Mouse (Mus musculus) megakaryocyte, adult 5-6 weeks (primary cell): ENCODE results near the gene Phf1. TPM values are rescaled to one million over a fixed set of nuclear protein-coding genes. Genes with fewer than 3 reads are reported as not detected.
"Not testable (repeated sequence)": the region's sequence is repeated elsewhere in the genome, so short reads cannot be mapped to it uniquely, and the experiment has no call there.

Experiments
- ATAC-seq: 2 replicates; pipeline ENCODE4 v1.8.0; 2016; ENCODE audit warnings: mild to moderate bottlenecking, inconsistent platforms; ENCODE audit not compliant: poor library complexity, severe bottlenecking
- total RNA-seq, 2 experiments: library from RNA; stranded (forward) in 1 of 2; stranded (reverse) in 1 of 2; fragments of 153-499, 151-499 nt in 1 of 2; fragments of 221-1000, 200-1000 nt in 1 of 2; gene quantifications; 2 replicates each; pipeline versions ENCODE4 v1.2.3 to v1.2.4; 2015 to 2017

The Phf1 gene
- total RNA-seq, 2 experiments from 2014 or later, result 10.6 to 11.7 TPM

GRCm38 (mm10) chr17:26974547-26974946 lies 41.7 kb downstream of the Phf1 start:
- no peak for ATAC-seq

- ATAC-seq, result no peak
Measured at GRCm38 (mm10) chr17:26975415-26975814, 42.6 kb downstream of the Phf1 start.

GRCm38 (mm10) chr17:26977354-26977753 lies 44.5 kb downstream of the Phf1 start:
- ATAC-seq, result not testable (repeated sequence)

DNA sequence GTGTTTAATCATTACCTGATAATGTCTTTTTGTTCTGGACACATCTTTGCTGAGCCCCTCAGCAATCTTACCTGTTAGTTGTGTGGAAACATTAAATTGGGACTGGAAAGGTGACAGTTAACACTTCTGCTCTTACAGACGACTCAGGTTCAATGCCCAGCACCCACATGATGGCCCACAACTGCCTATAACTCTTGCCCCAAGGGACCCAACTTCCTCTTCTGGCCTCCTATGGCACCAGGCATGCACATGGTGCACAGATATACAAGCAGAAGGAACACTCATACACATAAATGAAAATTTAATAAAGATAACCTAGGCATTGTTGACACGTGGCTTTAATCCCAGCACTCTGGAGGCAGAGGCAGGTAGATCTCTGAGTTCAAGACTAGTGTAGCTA lies 46.6 kb downstream of the Phf1 start:
- no peak for ATAC-seq

- ATAC-seq, result no peak
Measured at GRCm38 (mm10) chr17:26981050-26981449, 48.2 kb downstream of the Phf1 start.

GRCm38 (mm10) chr17:26983382-26983781 lies 50.5 kb downstream of the Phf1 start:
- no peak for ATAC-seq

DNA sequence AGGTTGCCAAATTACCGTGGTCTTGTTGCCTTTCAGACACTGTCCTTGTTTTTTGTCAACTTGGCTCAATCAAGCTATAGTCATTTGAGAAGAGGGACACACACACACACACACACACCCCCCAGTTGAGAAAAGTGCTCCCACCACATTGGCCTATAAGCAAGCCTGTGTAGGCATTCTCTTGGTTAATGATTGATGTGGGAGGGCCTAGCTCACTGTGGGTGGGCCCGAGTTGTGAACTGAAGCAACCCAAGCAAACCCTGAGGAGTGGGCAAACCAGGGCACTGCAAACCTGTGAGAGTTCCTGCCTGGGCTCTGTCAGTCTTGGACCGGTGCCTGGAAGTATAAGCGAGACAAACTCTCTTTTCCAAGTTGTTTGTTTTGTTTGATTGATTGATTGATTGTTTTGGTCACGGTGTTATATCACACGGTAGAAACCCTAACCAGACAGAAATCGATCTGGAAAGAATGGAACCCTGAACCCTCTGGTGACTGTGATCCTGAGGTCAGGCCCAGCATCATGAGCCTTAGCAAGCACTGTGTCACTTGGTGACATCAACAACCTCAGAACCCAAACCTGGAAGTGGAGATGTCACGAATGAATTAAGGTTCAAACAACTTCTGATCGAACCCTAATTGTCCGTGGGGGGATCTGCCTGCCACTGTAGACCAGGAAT lies 52.8 kb downstream of the Phf1 start:
- ATAC-seq, result no peak

Other genes starting within 250 kb of the Phf1 start
- 24.7 and 31.2 TPM in 2 replicates for gene Crebrf, start 217.4 kb upstream of the Phf1 start, total RNA-seq (2015)
- 30.1 and 39.5 TPM in 2 replicates for gene Crebrf, start 217.4 kb upstream of the Phf1 start, total RNA-seq (2017)
- gene Bnip1, start 152.0 kb upstream of the Phf1 start, total RNA-seq (2015), result 18.8 and 20.2 TPM in 2 replicates
- gene Bnip1, start 152.0 kb upstream of the Phf1 start, total RNA-seq (2017), result 22.0 and 31.9 TPM in 2 replicates
- not detected in 2 replicates for gene Nkx2-5, start 88.0 kb upstream of the Phf1 start, total RNA-seq (2015)
- not detected in 2 replicates for gene Nkx2-5, start 88.0 kb upstream of the Phf1 start, total RNA-seq (2017)
- 4.1 and 4.5 TPM in 2 replicates for gene Kifc5b, start 16.0 kb upstream of the Phf1 start, total RNA-seq (2015)
- 10.8 and 13.8 TPM in 2 replicates for gene Kifc5b, start 16.0 kb upstream of the Phf1 start, total RNA-seq (2017)
- 138 and 155 TPM in 2 replicates for gene Cuta, start 6.5 kb downstream of the Phf1 start, total RNA-seq (2015)
- 56.9 and 73.0 TPM in 2 replicates for gene Cuta, start 6.5 kb downstream of the Phf1 start, total RNA-seq (2017)
- 1.6 and 3.9 TPM in 2 replicates for gene Syngap1, start 8.2 kb downstream of the Phf1 start, total RNA-seq (2015)
- 0.33 and 0.89 TPM in 2 replicates for gene Syngap1, start 8.2 kb downstream of the Phf1 start, total RNA-seq (2017)
- 4.5 and 4.7 TPM in 2 replicates for gene Zbtb9, start 40.1 kb downstream of the Phf1 start, total RNA-seq (2015)
- gene Zbtb9, start 40.1 kb downstream of the Phf1 start, total RNA-seq (2017), result 13.3 and 14.4 TPM in 2 replicates
- gene Bak1, start 96.0 kb downstream of the Phf1 start, total RNA-seq (2015), result 115 and 120 TPM in 2 replicates
- gene Bak1, start 96.0 kb downstream of the Phf1 start, total RNA-seq (2017), result 70.4 and 71.5 TPM in 2 replicates
- 5.9 and 6.2 TPM in 2 replicates for gene Itpr3, start 124.3 kb downstream of the Phf1 start, total RNA-seq (2015)
- gene Itpr3, start 124.3 kb downstream of the Phf1 start, total RNA-seq (2017), result 10.9 and 12.2 TPM in 2 replicates
- 92.0 and 94.4 TPM in 2 replicates for gene Uqcc2, start 200.9 kb downstream of the Phf1 start, total RNA-seq (2015)
- gene Uqcc2, start 200.9 kb downstream of the Phf1 start, total RNA-seq (2017), result 88.7 and 110 TPM in 2 replicates
- gene Ip6k3, start 234.7 kb downstream of the Phf1 start, total RNA-seq (2015), result 0.91 and 1.6 TPM in 2 replicates
- gene Ip6k3, start 234.7 kb downstream of the Phf1 start, total RNA-seq (2017), result 0.77 and 1.3 TPM in 2 replicates